Mouse (Mus musculus) layer of hippocampus, adult 11-12 months (tissue): ENCODE measurements around the gene Papola.
"Not testable (repeated sequence)": the region's sequence is repeated elsewhere in the genome, so short reads cannot be mapped to it uniquely, and the experiment has no call there.

Experiments used
- DNase-seq: peaks from one replicate; pipeline ENCODE4 v3.0.0; 2022; ENCODE audit warnings: low spot score

Papola gene

DNA sequence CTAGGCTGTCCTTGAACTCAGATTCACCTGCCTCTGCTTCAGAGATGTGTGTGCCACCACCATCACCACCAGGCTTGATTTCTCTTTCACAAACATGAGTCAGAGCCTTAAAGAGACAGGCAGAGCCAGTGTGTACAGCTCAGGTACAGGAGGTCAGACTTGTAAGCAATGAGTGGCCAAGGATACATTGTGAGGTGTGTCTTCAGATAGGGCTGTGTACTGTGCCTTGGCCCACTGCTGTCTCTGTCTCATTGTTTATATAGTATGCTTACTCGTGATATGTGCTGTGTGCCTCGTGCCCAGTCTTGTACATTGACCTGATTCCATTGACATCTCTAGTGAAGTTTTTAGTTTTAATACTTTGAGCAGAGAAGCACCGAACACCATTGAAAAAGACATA, 21.3 kb downstream of the Papola start:
- DNase-seq = no peak

DNA sequence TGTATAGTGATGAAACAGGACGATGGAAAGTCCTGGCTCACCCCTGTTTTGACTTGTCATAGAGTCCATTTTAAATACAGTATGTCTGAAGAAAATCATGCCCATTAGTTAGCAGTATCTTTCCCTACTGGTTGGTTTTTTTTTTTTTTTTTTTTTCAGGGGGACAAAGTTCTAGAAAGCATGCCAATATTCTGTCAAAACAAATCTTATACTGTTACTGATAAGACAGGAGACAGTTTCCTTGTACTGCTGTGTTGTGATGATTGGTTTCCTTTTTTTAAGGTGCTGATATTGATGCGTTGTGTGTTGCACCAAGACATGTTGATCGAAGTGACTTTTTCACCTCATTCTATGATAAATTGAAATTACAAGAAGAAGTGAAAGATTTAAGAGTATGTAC, 21.7 kb downstream of the Papola start:
- no peak for DNase-seq

DNA sequence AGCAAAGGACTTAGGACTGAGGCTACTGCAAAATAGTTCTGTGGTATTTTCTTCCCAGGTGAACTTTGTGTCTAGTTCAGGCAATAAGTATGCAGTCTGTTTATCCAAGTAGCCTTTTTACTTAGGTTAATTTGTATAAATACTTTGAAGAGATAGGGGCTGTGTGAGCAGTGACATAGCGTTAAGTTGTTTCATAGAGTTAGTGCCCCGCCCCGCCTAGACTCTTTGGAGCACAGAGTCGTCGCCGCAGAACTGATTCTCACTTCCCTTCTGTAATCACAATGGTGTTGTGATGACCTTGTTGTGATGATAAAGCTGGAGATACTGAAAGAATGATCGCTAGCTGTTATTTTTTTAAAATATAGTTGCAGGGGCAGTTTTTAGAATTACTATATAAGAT, 22.9 kb downstream of the Papola start:
- no peak for DNase-seq

DNA sequence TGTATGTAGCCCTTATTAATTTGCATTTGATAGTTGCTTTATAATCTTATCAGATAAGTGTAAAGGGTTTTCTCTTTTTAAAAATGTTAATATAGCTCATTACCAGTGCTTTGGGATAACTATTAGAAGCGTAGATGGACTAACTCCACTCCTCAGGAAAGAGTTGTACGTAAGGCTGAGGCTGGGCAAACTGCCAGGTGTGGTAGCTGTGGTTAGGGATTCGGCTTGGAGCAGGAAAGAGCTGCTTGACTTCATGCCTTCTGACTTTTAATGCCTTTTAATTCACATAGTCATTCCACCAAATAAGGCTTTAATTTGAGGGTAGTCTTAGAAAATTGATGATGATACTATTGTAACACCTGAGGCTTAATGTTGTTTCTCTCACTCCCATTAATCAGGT, 24.5 kb downstream of the Papola start:
- DNase-seq = no peak

DNA sequence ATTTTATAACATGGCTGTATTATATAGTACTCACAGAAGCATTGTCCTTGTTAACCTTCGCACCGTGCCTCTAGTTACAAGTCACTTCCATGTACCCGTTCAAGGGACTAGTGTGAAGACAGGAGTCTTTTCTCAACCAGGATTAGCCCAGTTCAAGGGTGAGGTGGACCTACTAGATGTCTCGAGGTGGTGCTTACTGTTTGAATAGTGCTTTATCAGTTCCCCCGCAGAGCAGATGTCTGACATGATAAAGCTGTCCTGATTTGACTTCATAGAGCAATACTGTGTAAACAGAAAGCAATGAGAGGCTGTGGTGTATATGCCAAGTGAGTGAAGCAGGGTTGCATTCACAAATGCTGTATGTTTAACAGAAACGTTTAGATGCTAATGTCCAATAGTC, 26.1 kb downstream of the Papola start:
- DNase-seq = no peak

DNA sequence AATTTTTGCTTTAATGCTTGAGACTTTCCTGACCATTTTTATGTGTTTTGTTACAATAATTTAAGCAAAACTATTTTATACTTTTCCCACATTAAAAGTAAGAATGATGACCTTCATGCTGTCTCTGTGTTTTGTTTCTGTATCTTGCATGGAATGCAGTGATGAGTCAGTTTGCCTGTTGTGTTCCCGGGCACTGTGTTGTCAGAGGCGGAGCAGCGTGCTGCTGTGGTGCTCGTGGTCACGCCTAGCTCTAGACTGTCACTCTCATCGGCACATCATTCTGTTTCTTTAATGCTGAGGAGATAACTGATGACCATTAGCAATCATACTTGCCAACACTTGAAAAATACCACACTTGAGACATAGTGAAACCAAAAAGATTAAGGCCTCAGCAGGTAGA, 29.5 kb downstream of the Papola start:
- no peak for DNase-seq

DNA sequence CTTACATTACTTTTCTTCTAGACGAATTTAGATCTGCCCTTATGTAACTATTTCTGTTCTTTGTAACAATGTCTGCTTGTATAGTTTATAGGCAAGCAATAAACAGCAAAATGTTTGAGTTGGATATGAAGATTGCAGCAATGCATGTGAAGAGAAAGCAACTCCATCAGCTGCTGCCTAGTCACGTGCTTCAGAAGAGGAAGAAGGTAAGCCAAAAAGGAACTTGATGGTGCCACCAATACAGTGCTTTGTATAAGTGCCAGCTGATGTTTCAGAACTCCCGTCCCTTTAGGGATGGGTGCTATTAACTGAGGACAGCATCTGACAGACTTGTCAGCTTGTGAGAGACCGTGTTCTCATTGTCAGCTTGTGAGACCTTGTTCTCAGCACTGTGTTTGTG, 39.0 kb downstream of the Papola start:
- no peak for DNase-seq

DNA sequence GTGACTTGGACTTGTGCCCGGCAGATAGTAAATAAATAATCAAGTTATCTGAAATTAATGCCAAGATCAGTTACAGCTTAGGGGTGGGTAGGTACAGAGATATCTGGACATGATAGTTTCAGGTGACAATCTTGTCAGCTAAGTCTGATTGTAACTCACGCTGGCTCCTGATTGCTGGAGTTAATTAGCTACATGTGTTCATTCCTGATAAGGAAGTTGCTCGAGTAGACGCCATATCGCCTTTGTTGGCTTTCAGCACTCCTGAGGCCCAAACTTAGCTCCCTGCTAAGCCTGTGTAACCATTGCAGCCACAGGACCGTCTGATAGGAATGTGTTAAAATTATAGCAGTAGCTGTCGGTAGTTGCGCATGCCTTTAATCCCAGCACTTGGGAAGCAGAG, 40.2 kb downstream of the Papola start:
- DNase-seq = no peak

DNA sequence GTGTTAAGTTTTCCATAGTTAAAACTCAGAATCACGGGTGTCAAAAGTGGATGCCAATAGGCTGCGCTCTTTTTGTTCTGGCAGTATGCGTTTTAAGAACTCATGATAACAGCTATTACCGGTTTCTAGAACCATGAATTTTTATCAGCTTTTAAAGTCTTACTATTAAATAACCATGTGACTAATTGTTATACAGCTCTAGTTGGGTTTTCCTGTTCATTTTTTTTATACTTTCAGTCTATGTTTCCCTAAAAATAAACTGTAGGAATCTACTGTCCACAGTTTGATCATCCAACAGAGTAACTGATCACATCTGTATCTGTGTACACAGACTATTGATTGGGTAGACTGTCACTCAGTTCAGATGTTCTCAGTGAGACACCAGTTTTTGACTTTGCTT, 40.8 kb downstream of the Papola start:
- DNase-seq = no peak

DNA sequence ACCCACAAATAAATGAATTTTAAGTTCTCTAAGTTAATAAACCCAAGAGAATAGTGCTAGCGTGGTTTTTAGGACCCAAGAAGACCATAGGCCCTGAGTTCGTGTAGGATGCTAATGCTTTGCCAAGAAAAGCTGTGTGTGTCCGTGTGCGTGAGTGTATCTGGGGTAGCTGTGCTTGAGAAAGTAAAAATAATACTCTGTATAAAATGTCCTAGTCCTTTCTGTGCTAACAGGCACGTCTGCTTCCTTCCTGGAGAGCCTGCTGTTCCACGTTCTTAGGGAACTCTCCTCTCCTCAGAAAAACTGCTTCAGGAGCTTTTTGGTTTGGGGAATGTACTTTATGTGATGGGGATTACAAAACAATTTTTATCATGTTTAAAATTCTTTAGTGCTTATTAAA, 48.0 kb downstream of the Papola start:
- DNase-seq = no peak

DNA sequence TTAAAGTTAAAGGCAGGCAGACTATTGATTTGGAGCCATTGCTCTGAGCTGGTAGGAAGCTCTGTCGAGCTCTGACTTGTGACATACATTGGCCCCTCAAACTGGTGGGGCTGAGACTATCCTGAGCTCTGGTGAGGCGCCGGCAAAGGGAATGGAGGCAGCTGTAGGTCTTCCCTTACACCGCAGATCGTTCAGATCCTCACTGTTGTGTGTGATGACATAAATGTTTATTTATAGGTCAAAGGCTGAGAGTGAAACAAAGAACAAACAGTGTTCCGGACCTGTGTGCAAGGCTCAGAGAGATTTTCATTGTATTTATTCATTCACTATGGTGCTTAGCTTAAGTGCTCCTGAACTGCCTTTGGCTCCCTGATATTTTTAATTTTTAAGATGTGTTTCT, 50.4 kb downstream of the Papola start:
- no peak for DNase-seq

DNA sequence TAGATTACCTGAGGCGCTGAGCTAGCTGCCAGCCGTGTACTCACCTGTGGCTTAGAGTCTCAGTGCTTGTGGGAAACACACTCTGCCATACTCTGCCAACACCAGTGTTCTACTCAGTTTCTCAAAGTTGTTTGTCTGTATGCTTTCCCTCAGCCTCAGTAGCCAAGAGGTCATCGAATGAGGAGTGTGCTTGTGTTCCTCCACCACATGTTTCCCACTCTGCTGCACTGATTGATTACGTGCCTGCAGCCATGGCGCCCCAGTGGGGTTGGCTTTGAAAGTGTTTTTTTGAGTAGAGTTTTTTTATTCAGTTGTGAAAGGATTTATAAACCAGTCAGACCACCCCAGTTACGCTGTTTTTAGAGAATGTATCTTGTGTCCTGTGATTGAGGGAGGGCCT, 51.1 kb downstream of the Papola start:
- no peak for DNase-seq

DNA sequence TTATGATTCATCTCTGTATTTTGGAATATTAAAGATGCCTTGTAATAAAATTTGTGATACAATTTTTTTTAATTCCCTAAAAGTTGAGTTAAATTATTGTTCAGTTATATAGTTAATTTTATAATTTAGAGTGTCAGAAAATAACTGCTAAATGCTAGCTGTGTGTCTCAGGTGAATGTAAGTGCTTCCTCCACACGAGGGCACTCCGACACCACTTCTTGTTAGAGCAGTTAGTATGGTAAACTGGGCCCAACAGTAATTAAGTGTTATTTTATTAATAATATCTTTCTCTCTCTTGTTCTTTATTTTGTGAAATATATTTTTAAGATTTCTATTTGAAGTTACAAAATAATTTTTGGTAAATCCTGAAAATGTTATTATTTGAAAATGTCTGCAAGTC, 51.7 kb downstream of the Papola start:
- peak; percentile 72 for DNase-seq

DNA sequence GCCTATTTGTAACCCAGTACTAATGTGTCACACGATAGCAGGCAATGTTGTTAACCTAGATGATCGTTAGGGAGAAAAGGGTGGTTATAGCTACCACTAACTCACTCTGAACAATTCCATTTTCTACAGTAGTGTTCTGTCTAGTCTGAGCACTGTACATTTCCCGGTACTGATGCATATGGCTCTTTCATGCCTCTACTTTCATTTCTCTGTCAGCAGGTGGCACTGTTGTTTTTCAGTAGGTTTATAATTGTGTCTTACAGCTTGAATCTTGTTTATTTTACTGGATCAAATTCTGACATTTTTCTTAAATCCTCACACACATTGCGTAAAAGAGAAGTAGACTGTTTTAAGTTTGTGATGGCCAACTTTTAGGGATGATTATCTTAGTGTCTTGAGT, 54.6 kb downstream of the Papola start:
- DNase-seq = no peak

DNA sequence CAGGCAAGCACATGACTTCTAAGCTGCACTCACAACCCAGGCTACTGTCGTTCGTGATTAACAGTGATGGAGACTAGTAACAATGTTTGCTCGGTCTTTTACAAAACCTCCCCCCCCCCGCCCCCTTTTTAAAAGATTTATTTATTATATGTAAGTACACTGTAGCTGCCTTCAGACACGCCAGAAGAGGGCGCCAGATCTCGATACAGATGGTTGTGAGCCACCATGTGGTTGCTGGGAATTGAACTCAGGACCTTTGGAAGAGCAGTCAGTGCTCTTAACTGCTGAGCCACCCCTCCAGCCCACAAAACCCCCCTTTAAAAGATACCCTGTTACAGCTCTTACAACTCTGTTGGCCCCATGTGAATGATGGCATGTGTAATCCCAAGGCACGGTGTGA, 56.1 kb downstream of the Papola start:
- not testable (repeated sequence) for DNase-seq

DNA sequence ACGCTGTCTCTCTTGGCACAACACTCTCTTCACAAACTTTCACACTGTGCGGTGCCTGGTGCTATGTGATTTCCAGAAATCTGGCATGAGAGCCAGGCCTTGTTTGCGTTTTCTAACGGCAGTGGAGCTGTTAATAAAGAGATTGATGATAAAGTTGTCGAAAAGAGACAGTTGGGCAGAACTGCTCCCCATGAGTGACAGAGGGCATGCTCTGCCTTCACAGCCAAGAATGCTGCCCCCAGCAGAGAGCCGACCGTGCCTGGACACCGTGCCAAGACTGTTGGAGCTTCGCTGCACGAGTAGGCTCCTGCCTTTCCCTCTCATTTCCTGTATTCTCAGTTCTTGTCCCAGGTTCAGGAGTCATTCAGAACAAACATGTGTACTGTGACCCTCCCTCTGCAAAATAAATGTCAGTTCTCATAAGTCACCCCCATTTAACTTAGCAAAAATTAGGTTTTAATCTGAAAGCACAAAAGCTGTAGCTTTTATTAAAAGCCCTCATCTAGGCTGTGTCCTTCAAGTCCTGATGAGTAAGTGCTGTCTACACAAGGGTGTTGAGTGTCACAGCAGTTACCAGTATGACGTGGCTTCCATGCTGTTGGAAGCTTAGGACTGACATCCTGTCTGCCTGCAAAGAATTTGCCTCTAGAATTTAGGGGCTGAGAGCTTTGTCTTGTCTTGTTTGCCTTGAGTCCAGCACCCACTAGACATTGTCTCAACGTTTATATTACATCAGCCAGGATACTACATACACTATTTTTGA, 58.9 kb downstream of the Papola start:
- no peak for DNase-seq

DNA sequence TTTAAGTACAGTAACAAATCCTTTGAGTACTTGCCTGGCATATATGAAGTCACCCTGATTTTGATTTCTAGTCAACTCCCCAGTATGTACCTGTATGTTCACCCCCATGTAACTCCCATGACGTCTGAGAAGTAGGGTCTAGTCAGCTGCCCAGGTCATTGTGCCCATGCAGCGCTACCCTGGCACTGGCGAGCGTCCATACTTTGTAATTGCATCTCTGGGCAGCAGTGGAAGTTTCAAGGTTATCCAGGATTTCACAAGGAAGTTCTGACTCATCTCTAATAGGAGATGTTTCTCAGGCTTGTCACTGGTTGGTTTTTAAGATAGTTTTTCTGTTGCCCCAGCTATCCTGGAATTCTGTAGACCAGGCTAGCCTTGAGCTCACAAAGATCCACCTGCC, 59.9 kb downstream of the Papola start:
- no peak for DNase-seq

DNA sequence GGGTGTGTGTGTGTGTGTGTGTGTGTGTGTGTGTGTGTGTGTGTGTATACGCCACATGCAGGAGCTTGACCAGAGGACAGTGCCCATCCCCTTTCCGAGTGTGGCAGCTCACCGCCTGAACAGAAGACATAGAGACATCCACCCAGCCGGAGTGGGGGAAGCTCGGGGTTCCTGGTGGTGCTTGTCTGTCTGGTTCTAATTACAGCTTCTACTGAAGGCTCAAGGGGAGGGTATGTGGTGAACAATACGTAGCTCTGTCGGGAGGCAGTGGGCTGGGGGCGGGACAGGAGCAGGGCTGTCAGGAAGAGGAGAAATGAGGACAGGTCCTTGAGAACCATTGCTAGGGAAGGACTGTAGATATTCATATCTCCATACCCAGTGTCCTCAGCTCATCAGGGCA, 64.6 kb downstream of the Papola start:
- no peak for DNase-seq

DNA sequence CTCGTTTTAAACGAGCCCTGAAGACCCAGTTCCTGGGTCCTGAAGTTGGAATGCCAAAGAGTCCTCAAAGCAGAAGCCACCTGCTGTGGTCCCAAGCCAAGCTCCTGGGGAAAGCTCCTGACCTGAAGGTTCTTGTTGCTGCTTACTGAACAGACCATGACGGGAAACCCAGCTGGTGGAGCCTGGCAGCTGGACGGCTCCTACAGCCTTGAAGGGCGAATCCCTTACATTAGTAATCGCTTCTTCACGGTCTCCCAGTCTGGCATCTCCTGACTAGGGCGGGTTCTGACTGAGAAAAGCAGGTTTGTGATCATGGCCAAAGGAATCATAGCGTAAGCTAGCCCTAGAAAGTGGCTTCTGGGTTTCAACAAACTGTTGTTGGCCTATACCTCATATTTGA, 66.2 kb downstream of the Papola start:
- no peak for DNase-seq

DNA sequence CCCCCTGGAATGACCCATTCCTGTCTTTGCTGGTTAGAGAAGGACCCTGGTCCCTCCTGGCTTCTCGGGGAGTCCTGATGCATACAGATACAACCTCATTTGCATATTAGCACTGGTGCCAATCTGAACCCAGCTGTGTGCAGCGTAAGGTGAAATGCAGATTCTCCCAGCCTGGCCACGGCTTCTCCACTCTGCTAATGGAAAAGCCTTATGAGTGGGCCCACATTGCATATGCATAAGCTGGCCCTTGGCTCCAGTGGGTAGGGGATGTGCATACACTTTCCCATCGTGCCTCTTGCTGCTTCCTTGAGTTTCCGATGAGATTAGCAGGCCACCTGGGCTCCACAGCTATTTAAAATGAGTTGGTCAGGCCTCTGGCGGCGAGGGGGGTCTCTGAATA, 68.3 kb downstream of the Papola start:
- no peak for DNase-seq

DNA sequence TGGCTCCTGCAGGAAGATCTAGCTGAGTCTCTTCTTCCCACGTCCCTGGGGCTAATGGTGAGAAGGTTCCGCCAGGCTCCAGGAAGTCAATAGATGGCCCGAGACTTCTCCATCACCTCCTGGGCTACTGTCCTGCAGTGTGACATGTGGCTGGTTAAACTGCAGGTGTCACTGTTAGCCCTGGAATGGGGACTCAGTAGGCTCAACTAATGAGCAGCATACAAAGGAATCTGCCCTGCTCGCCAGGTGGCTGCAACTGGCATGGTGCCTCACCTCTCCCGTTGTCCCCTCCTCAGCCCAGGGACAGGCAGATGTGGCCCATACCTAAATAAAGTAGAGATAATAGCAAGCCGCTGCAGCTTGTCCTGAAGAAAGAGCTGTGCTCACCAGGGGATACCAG, 70.1 kb downstream of the Papola start:
- peak; percentile 39 for DNase-seq

DNA sequence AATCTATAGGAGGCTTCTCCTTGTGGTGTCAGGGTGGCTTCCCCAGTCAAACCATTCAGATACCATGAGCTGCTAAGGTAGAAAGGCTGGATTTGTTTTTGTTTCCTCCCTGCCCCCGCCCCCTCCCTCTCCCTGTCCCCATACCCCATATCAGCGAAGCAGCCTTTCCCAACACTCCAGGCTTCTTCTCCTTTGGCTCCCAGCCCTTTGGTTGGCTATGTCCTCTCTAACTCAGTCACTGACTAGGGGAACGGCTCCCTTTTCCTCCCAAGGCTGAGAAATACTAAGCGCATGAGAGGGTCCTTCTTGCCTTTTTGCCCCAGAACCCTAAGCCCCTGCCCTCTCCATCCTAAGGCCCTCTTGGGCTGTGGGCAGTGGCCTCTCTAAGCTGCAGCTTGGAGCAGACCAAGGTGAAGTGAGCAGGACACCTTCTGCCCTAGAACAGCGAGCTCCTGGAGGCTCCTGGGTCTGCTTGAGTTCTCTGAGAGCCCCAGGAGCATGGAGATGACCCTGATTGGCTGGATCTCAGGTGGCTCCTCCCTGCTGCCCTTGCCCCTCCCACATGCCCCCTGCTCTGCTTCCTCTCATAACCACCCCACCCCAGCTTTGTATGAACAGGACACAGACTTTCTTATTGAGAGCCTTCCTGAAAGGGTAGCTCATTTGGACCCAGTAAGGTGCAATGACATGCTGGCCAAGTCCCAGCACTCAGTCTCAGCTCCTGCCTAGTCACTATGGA, 73.6 kb downstream of the Papola start:
- DNase-seq = no peak

DNA sequence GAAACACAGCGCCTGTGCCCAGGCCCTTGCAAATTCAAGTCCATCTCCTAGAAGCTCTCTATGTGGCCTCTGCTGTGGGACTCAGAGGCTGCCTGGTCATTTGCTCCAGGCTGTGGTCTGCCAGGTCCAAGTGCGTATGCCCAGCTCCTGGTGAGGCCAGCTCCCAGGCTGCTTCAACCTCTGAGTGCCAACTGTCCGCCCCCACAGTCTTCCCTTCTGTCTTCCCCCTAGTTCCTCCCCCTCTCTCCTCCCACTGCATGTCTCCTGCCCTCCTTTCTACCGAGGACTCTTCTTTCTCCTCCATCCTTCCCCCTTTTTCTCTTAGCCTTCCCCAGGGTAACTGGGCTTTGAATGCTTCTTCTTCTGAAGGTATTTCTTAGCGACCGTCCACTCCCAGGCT, 77.6 kb downstream of the Papola start:
- no peak for DNase-seq

DNA sequence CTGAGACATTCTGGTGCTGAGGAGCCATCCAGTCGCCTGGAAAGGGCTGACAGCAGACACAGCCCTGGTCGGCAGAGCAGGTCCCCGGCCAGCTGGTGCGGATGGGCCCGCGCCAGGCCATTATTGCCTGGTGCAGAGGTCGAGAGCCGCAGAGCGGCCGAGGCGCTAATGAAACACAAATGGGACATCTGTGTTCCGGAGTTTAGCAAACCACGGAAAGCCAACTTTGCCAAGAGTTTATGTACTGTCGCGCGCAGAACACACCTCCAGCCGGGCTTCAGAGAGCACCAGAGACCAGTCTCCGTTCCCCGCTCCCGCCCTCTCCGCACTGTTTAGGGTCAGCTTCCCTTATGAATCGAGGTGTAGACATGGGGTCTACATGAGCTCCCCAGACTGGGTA, 78.1 kb downstream of the Papola start:
- DNase-seq = no peak
